Mouse (Mus musculus): ENCODE data around the gene Cacna1a.
"Not testable (repeated sequence)": the region's sequence is repeated elsewhere in the genome, so short reads cannot be mapped to it uniquely, and the experiment has no call there.

Gene Cacna1a

DNA sequence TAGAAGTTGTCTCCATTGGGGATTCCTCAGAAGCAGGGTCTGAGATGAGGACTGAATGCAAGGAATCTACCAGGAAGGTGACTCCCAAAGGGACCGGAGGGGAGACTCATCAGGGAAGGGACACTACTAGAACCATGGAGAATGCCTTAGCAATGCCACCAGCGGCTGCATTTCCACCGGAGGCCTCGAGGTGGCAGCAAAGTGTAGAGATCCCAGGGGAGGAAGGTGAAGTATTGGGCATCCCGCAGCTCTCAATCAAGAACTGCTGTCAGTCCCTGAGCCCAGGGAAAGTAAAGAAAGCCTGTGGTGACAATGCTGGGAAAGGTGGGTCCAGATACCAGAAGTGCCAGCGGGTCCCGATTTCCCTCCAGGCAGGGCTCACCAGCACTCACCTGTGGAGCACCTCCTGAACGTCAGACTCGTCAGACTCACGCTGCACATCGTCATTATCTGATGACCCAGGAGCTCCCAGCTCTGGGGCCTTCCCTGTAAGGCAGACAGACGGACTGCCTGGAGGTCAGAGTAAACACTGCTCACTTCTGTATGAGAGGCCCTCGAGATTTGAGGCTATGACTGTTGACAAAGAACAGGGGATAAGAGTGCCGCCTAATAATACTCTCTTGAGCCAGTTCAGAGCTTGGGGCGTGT, 203.9 kb downstream of the Cacna1a start:
- Histone ChIP-seq H3K36me3 (ENCODE audit: control insufficient read depth, insufficient read depth, low read length, poor library complexity, severe bottlenecking) (no peaks in the 10 kb centered on the region), H3K27me3 (ENCODE audit: control insufficient read depth, insufficient read depth, low read length, poor library complexity, severe bottlenecking) (no peaks in the 10 kb centered on the region; the same call in 1 of the 2 replicates)
- DNase-seq (ENCODE audit: low read depth, low spot score) = peak; percentile 78

DNA sequence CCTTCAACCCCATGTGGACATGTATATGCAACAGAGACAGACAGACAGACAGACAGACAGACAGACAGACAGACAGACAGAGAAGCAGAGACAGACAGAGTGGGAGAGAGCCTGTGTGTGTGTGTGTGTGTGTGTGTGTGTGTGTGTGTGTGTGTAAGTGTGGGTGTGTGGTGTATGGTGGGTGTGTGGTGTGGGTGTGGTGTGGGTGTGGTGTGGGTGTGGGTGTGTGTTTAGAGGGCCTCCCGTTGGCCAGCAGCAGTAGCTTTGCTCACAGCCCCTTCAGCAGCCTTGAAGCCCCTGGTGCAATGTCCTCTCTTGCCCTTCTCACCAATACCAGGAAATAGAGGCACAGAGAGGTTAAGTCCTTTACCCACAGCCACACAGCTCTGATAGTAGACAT, 204.9 kb downstream of the Cacna1a start:
- DNase-seq (ENCODE audit: low read depth, low spot score) = no peak
- no peaks in the 10 kb centered on the region for H3K27me3 ChIP-seq (ENCODE audit: control insufficient read depth, insufficient read depth, low read length, poor library complexity, severe bottlenecking)

DNA sequence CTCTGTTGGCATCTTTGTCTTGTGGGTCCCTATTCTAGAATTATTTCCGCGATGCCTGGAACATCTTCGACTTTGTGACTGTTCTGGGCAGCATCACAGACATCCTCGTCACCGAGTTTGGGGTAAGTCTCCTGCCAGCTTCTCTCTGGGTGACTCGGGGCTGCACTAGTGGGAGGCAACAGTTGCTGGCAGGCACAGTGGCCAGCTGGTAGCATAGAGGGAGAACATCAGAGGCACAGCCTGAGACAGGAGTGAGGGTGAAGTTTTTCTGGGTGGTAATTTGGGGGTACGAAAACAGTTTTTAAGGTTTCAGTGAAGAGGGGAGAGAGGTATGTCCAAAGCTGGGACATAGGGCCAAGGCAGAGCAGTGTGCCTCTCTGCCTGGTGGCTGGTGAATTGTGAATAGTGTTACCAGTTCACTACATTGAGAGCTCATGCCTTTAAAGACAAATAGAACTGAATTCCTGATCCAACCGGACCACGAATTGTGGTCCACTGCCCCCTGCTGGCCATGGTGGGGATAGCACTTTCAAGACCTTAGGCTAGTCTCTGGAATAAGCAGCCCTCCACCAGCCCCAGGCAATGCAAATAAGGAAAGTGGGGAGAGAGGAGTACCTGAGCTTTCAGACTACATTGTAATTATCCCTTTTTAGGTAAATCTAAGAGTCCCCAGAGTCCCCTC, 206.0 kb downstream of the Cacna1a start:
- H3K27me3 ChIP-seq (ENCODE audit: control insufficient read depth, insufficient read depth, low read length, poor library complexity, severe bottlenecking) = no peaks in the 10 kb centered on the region
- H3K36me3 ChIP-seq (ENCODE audit: control insufficient read depth, insufficient read depth, low read length, poor library complexity, severe bottlenecking) = no peaks in the 10 kb centered on the region
- peak; percentile 78 for DNase-seq (ENCODE audit: low read depth, low spot score)

More for the DNA sequence above, 204.9 kb downstream of the Cacna1a start:
- no peaks in the 10 kb centered on the region for H3K36me3 ChIP-seq (ENCODE audit: control insufficient read depth, insufficient read depth, low read length, poor library complexity, severe bottlenecking)

DNA sequence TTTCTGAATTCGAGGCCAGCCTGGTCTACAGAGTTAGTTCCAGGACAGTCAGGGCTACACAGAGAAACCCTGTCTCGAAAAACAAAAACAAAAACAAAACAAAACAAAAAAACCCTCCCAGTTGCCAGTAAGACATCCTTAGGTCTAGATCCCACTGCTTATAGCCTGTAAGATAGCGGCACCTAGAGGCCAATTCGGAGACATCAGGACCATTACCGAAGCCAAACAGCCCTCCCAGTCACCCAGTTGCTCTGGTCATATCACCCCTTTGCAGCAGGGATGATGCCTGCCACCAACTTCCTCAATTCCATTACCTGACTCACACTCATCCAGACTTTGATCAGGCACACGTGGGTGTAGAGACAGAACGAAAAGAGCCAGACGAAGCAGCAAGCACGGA, 207.4 kb downstream of the Cacna1a start:
- peak; percentile 67 for DNase-seq (ENCODE audit: low read depth, low spot score)
- H3K36me3 ChIP-seq (ENCODE audit: control insufficient read depth, insufficient read depth, low read length, poor library complexity, severe bottlenecking) = no peaks in the 10 kb centered on the region
- H3K27me3 ChIP-seq (ENCODE audit: control insufficient read depth, insufficient read depth, low read length, poor library complexity, severe bottlenecking) = no peaks in the 10 kb centered on the region

DNA sequence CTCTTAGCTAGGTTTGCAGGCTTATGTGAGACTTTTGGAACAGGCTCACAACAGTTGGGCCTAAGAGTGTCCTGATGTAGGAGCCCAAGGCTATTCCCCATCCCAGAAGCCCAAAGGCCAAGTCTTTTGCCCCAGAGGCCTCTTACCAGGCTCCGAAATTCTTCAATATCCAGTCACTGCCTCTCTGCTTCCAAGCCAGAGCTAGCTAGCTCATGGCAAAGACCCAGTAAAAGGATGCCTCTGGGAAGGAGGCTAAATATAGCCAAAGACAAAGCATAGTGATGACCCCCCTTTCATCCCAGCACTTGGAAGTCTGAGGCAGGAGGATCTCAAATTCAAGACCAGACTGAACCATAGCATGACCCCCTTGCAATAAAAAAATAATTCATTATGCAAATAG, 211.2 kb downstream of the Cacna1a start:
- Histone ChIP-seq H3K27me3 (ENCODE audit: control insufficient read depth, insufficient read depth, low read length, poor library complexity, severe bottlenecking) (no peaks in the 10 kb centered on the region), H3K36me3 (ENCODE audit: control insufficient read depth, insufficient read depth, low read length, poor library complexity, severe bottlenecking) (no peaks in the 10 kb centered on the region)
- no peak for DNase-seq (ENCODE audit: low read depth, low spot score)

DNA sequence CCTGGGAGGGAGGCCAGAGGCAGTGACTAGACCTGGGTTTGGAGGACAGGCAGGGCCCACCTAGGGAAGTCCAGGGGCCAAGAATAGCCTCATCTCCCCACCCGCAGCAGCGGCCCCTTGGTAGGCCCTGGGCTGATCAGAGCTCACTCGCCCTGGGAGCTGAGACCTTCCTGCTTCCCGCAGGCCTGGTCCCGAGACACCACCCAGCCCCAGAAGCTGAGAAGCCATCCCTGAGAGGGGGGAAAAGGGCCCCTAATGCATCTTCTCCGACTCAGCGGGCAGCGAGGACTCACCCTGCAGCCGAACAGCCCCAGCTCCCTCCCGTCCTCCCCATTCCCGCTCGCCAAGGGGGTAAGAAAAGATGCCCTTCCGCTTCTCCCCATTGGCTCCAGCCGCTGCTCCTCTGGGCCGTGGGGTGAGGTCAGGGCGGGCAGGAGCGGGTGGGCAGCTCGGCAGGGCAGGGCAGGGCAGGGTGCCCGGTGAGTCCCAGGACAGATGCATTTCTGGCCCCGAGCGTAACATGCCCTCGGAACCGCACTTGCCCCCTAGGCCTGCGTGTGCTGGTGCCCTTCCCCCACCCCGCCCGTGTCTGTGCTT, 212.2 kb downstream of the Cacna1a start:
- Histone ChIP-seq H3K27me3 (ENCODE audit: control insufficient read depth, insufficient read depth, low read length, poor library complexity, severe bottlenecking) (no peaks in the 10 kb centered on the region), H3K36me3 (ENCODE audit: control insufficient read depth, insufficient read depth, low read length, poor library complexity, severe bottlenecking) (no peaks in the 10 kb centered on the region)
- no peak for DNase-seq (ENCODE audit: low read depth, low spot score)

DNA sequence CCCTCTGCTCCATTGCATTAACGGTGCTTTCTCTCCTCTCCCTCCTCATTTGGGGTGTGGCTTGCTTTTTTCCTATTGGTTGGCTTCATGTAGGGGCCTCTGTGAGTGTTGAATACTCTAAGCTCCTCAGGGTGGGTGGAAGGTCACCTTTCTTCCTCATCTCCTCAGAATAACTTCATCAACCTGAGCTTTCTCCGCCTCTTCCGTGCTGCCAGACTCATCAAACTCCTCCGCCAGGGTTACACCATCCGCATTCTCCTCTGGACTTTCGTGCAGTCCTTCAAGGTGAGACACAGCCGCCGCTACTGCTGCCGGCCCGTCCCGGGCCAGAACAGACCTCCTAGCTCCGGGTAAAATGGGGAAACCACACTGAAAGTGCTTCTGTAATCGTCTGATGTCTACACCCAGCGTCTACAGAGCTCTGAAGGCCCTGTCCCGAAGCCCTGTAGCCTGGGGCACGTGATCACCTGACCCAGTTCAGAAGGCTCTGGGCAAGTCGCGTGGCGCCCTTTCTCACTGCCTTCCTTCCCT, 213.0 kb downstream of the Cacna1a start:
- DNase-seq (ENCODE audit: low read depth, low spot score) = peak; percentile 22
- no peaks in the 10 kb centered on the region for H3K27me3 ChIP-seq (ENCODE audit: control insufficient read depth, insufficient read depth, low read length, poor library complexity, severe bottlenecking)
- no peaks in the 10 kb centered on the region for H3K36me3 ChIP-seq (ENCODE audit: control insufficient read depth, insufficient read depth, low read length, poor library complexity, severe bottlenecking)

DNA sequence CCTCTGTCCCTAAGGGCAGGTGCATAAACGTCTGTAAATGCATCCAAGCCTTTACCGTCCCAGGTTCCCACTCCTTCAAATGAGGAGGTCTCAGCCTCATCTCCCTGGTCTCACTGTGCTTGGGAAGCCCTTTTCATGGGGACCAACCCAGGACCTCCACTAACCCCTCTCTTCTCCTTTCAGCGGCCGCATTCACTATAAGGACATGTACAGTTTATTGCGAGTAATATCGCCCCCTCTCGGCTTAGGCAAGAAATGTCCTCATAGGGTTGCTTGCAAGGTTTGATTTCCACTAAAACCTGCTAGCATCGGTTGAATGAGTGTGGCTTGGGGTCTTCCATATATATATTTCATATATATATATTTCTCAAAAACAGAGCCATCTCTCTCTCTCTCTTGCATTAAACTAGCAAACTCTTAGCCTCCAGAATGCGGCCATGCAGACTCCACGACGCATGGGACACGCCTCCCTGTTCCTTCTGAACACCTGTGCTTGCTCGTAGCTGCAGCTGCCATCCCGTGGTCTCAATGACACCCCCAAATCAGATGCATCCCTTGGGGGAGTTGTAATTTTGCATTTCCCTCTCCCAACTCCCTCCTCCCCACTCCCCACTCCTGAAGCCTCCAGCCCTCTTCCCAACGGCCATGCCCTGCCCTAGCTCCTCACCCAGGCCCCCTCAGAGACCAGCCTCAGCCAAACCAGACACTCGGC, 226.4 kb downstream of the Cacna1a start:
- Histone ChIP-seq H3K36me3 (ENCODE audit: control insufficient read depth, insufficient read depth, low read length, poor library complexity, severe bottlenecking) (no peaks in the 10 kb centered on the region), H3K27me3 (ENCODE audit: control insufficient read depth, insufficient read depth, low read length, poor library complexity, severe bottlenecking) (no peaks in the 10 kb centered on the region)
- DNase-seq (ENCODE audit: low read depth, low spot score) = peak; percentile 62

DNA sequence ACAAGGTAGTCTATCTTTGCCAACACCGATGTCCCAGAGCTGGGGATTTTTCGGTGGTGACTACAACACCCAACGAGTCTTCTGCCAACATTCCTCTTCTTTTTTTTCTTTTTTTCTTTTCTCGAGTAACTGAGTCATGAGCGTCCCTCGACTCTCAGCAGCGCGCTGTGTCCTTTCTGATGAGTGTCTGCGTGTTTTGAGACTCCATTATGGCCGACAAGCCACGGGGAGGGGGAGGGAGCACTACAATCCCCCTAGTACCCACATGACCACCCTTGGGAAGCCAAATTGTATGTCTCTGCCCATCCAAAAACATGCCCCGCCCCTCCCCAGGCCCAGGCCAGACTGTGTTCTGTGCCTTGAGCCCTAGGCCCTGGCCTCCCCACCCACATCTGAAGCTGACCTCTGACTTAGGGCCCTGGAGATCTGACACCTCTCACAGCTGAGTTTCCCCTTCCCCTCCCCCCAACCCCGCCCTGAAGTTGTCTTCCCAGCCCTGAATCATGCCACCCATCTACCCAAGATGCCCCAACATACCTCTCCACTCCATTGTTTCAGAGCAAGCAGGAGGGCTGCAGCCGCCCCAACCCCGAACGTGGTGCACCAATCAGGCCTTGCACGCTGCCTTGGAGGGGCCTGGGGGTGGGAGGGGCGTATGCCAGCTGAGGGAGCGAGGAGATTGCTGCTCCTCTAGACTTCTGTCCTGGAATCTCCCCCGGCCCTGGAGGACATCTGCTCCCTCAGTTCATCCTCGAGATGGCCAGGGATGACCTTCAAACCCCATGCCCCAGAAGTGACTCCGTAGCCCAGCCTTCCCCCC, 227.6 kb downstream of the Cacna1a start:
- no peaks in the 10 kb centered on the region for H3K27me3 ChIP-seq (ENCODE audit: control insufficient read depth, insufficient read depth, low read length, poor library complexity, severe bottlenecking)
- no peak for DNase-seq (ENCODE audit: low read depth, low spot score)

DNA sequence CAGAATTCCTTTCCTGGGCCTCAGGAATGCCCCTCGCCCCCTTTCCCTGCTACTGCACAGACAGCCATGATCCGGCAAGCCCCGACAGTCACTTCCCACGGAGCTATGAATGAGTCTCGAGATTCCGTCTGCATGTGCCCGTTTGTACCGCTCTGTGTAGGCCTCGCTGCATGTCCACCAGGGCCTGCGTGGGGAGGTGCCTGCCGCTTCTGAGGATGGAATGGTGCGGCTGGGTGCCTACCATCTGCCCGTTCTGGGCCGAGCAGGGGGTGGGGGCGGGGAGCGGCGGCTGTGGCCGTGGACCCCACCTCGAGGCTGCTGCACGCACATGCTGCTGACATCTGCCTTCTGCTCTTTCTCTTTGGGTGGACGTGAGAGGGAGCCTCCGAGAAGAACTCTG, 228.8 kb downstream of the Cacna1a start:
- H3K27me3 ChIP-seq (ENCODE audit: control insufficient read depth, insufficient read depth, low read length, poor library complexity, severe bottlenecking) = no peaks in the 10 kb centered on the region
- H3K36me3 ChIP-seq (ENCODE audit: control insufficient read depth, insufficient read depth, low read length, poor library complexity, severe bottlenecking) = no peaks in the 10 kb centered on the region
- no peak for DNase-seq (ENCODE audit: low read depth, low spot score)

More for the DNA sequence above, 227.6 kb downstream of the Cacna1a start:
- H3K36me3 ChIP-seq (ENCODE audit: control insufficient read depth, insufficient read depth, low read length, poor library complexity, severe bottlenecking) = no peaks in the 10 kb centered on the region

DNA sequence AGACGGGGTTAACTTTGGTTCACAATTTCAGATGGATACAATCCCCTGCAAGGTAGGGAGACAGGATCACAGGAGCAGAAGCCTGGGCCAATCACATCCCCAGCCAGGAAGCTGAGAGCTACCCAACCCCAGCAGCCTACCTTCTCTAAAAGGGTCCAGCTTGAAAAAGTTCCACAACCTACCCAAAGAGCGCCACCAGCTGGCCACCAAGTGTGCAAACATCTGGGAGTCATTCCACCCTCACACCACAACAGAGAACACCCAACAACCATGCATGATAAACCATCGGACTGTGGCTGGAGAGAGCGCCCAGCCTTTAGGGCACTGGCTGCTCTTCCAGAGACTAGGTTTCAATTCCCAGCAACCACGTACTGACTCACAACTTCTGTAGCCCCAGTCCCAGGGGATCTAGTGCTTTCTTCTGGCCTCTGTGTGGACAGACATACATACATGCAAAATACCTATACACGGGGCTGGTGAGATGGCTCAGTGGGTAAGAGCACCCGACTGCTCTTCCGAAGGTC, 232.9 kb downstream of the Cacna1a start:
- Histone ChIP-seq H3K36me3 (ENCODE audit: control insufficient read depth, insufficient read depth, low read length, poor library complexity, severe bottlenecking) (no peaks in the 10 kb centered on the region), H3K27me3 (ENCODE audit: control insufficient read depth, insufficient read depth, low read length, poor library complexity, severe bottlenecking) (no peaks in the 10 kb centered on the region; the same call in 1 of the 2 replicates)
- DNase-seq (ENCODE audit: low read depth, low spot score) = no peak

DNA sequence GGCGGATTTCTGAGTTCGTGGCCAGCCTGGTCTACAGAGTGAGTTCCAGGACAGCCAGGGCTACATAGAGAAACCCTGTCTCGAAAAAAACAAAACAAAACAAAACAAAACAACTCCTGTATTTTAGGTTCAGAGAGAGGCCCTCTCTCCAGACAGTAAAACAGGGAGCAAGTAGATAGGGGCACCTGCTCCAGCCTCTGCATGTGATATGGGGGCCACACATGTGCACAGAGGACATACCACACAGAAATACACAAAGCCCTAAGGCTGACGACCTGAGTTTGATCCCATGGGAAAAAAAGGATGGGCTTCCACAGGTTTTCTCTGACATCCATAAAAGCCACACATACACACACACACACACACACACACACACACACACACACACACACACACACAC, 235.2 kb downstream of the Cacna1a start:
- not testable (repeated sequence) for H3K36me3 ChIP-seq (ENCODE audit: control insufficient read depth, insufficient read depth, low read length, poor library complexity, severe bottlenecking); H3K27me3 ChIP-seq (ENCODE audit: control insufficient read depth, insufficient read depth, low read length, poor library complexity, severe bottlenecking); DNase-seq (ENCODE audit: low read depth, low spot score)

DNA sequence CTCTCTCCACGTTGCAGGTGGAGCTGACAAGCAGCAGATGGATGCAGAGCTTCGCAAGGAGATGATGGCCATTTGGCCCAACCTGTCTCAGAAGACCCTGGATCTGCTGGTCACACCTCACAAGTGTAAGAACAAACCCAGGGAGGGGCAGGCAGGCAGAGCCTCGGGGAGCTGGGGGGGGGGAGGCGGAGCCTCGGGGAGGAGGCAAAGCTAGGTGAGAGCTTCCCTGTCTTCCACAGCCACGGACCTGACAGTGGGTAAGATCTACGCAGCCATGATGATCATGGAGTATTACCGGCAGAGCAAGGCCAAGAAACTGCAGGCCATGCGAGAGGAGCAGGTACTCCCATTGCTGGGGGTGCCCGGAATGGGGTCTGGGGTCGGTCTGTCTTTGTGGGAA, 241.3 kb downstream of the Cacna1a start:
- no peaks in the 10 kb centered on the region for H3K36me3 ChIP-seq (ENCODE audit: control insufficient read depth, insufficient read depth, low read length, poor library complexity, severe bottlenecking)
- no peaks in the 10 kb centered on the region for H3K27me3 ChIP-seq (ENCODE audit: control insufficient read depth, insufficient read depth, low read length, poor library complexity, severe bottlenecking)
- no peak for DNase-seq (ENCODE audit: low read depth, low spot score)

DNA sequence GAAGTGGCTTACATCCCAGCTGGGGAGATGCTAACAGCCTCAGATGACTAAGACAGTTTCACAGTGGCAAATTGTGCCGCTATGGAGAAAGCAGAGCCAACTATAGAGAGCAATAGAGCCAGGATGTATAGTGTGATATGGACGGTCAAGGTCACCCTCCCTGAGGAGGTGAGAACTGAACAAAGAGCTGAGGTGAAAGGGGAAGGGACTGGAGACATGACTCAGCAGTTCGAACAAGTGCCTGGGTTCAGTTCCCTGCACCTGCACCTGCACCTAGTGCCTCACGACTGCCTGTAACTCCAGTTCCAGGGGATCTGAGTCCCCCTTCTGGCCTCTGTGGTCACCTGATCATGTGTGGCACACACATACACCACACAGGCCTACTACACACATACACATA, 241.9 kb downstream of the Cacna1a start:
- Histone ChIP-seq H3K36me3 (ENCODE audit: control insufficient read depth, insufficient read depth, low read length, poor library complexity, severe bottlenecking) (no peaks in the 10 kb centered on the region), H3K27me3 (ENCODE audit: control insufficient read depth, insufficient read depth, low read length, poor library complexity, severe bottlenecking) (no peaks in the 10 kb centered on the region)
- DNase-seq (ENCODE audit: low read depth, low spot score) = no peak
